Mouse (Mus musculus): Measurements from ENCODE around the gene Il23a. TPM values are rescaled to one million over a fixed set of nuclear protein-coding genes. Genes with fewer than 3 reads are reported as not detected.
A peak's percentile ranks its signal among the peaks of the same experiment; 100 is the strongest.
"Not testable (repeated sequence)": the region's sequence is repeated elsewhere in the genome, so short reads cannot be mapped to it uniquely, and the experiment has no call there.

Il23a gene
- polyA plus RNA-seq, 1 experiment from 2014 or later, result not detected

GRCm38 (mm10) chr10:128275374-128275773, 23.2 kb downstream of the Il23a start:
- WGBS, result 100% methylated on average over 1 of the region's 1 CpGs
- H3K27ac ChIP-seq (replicated peaks); H3K9ac ChIP-seq (replicated peaks); H3K4me1 ChIP-seq; H3K27me3 ChIP-seq; H3K4me2 ChIP-seq (replicated peaks); ATAC-seq (replicated peaks); H3K4me3 ChIP-seq; H3K9me3 ChIP-seq: not testable (repeated sequence)
- peaks cover 15% of the 10 kb centered on the region for H3K36me3 ChIP-seq

- not testable (repeated sequence) for H3K27ac ChIP-seq (replicated peaks); H3K4me2 ChIP-seq (replicated peaks); ATAC-seq (replicated peaks); H3K36me3 ChIP-seq; H3K9ac ChIP-seq (replicated peaks); H3K9me3 ChIP-seq; H3K27me3 ChIP-seq; H3K4me3 ChIP-seq
- peaks cover 11% of the 10 kb centered on the region for H3K4me1 ChIP-seq
- 87% methylated on average over 7 of the region's 7 CpGs for WGBS
These were observed 25.6 kb downstream of the Il23a start for GRCm38 (mm10) chr10:128272819-128273439.

DNA sequence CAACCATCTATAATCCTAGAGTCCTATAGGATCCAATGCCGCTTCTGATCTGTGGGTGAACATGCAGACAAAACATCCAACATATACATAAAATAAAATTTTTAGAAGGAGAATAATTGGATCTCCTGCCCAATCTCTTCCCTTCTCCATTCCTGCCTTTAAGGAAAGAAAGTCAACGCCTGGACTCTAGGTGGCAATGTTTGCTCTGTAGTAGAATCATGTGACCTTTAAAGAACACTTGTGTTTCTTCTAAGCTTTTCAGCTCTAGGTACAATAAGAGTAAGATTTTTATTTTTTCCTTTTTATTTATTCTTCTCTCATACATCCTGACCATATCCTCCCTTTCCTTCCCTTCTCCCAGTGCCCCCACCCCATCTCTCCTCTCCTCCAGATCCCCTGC, 26.7 kb downstream of the Il23a start:
- no peak overlapping the region for H3K9ac ChIP-seq (replicated peaks)
- no peak for ATAC-seq (replicated peaks)
- WGBS, result 77% methylated on average over 2 of the region's 2 CpGs
- no peak overlapping the region for H3K27ac ChIP-seq (replicated peaks)
- no peak overlapping the region for H3K4me3 ChIP-seq
- peaks cover 11% of the 10 kb centered on the region for H3K4me1 ChIP-seq
- peaks cover under 1% of the 10 kb centered on the region; the same call in 1 of the 2 replicates for H3K36me3 ChIP-seq
- H3K27me3 ChIP-seq, result no peaks in the 10 kb centered on the region
- no peaks in the 10 kb centered on the region for H3K9me3 ChIP-seq
- H3K4me2 ChIP-seq (replicated peaks), result no peak overlapping the region

DNA sequence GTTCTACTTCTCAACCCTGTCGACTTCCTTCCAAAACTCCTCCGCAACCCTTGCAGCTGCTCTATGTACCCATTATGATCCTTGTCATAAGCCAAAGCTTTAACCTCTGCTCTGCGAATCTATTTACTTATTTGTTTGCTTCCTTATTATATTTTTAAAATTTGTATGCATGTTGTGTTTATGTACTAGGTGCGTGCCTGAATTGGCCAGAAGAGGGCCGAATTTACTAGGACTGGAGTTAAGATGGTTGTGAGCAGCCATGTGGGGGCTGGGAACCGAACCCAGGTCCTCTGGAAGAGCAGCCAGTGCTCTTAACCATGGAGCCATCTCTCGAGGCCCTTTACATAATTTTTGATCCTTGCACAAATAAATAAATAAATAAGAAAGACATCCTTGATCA, 27.7 kb downstream of the Il23a start:
- Histone ChIP-seq H3K4me1 (peaks cover 11% of the 10 kb centered on the region), H3K36me3 (no peaks in the 10 kb centered on the region), H3K9ac (replicated peaks) (peak overlapping the region; percentile 83), H3K4me2 (replicated peaks) (peak overlapping the region; percentile 52), H3K9me3 (no peaks in the 10 kb centered on the region), H3K27me3 (no peaks in the 10 kb centered on the region), H3K27ac (replicated peaks) (peak overlapping the region; percentile 82), H3K4me3 (peak overlapping the region; percentile 87)
- WGBS, result 44% methylated on average over 7 of the region's 7 CpGs
- no peak for ATAC-seq (replicated peaks)

DNA sequence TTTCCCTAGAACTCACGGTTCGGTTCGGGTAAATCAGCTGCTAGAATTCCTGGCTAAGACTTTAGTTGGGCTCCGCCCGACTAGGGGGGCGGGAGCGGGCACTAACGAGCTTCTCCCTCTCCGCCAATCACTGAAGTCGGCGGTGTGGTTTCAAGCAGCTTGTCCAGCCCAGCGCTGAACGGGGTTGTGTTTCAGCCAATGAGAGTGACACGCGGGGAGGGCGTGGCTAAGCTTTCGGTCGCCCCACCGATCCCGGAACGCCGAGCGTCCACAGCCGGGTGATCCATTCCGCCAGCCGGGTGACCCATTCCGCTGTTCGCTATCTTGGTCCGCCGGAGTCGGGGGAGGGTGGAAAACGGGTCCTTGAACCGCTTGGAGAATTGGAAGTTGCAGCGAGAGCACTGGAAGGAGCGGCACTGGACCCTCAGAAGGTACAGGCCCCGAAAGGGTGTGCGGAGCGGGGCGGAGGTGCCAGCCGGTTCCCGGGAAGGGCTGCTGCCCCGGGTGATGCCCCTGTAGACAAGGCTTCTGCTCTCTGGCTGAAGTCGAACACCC, 28.2 kb downstream of the Il23a start, which contains the start of gene Stat2:
Stat2 (plus strand) TSS at position 273 of the 555 bp plus-strand sequence.
- peaks cover 11% of the 10 kb centered on the region for H3K4me1 ChIP-seq
- H3K36me3 ChIP-seq, result no peaks in the 10 kb centered on the region
- H3K4me2 ChIP-seq (replicated peaks), result peak within 1 kb of the TSS; percentile 52
- peak within 1 kb of the TSS; percentile 87 for H3K4me3 ChIP-seq
- H3K9ac ChIP-seq (replicated peaks), result peak within 1 kb of the TSS; percentile 83
- no peaks in the 10 kb centered on the region for H3K9me3 ChIP-seq
- ATAC-seq (replicated peaks), result peak; percentile 100
- under 1% methylated on average over 43 of the region's 43 CpGs for WGBS
- peak within 1 kb of the TSS; percentile 82 for H3K27ac ChIP-seq (replicated peaks)
- no peaks in the 10 kb centered on the region for H3K27me3 ChIP-seq

GRCm38 (mm10) chr10:128269206-128269910, 29.2 kb downstream of the Il23a start:
- peaks cover 11% of the 10 kb centered on the region for H3K4me1 ChIP-seq
- H3K4me3 ChIP-seq, result peak overlapping the region; percentile 87; the same call in 1 of the 2 replicates
- H3K9me3 ChIP-seq, result no peaks in the 10 kb centered on the region
- H3K36me3 ChIP-seq, result no peaks in the 10 kb centered on the region
- H3K27ac ChIP-seq (replicated peaks), result no peak overlapping the region
- H3K4me2 ChIP-seq (replicated peaks), result peak overlapping the region; percentile 52; the same call in 1 of the 2 replicates
- 91% methylated on average over 16 of the region's 16 CpGs for WGBS
- no peak overlapping the region for H3K9ac ChIP-seq (replicated peaks)
- no peak for ATAC-seq (replicated peaks)
- H3K27me3 ChIP-seq, result no peaks in the 10 kb centered on the region

DNA sequence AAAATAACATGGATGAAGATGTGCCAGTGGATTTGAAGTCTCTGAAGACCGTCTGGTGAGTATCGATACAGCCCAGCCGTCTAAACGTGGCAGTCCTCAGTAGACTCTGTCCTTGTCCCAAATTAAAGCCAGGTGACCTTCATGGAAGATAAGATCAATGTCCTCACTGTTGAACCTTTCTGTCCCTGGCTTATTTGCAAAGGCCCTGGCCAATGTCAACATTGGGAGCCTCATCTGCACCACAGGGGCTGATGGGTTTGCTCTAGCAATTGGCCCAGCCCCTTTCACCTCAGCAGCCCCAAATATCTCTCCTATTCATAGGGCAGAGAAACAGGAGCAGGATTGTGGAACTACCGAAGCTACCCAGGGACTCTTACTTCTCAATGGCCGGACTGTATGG, 30.2 kb downstream of the Il23a start, which contains the start of gene Apof:
Apof (plus strand) TSS at position 301 of the 400 bp plus-strand sequence.
- Histone ChIP-seq H3K9me3 (no peaks in the 10 kb centered on the region), H3K27ac (replicated peaks) (no peak within 1 kb of the TSS), H3K9ac (replicated peaks) (no peak within 1 kb of the TSS), H3K36me3 (no peaks in the 10 kb centered on the region), H3K4me1 (peaks cover 11% of the 10 kb centered on the region), H3K4me2 (replicated peaks) (no peak within 1 kb of the TSS), H3K27me3 (no peaks in the 10 kb centered on the region), H3K4me3 (no peak within 1 kb of the TSS)
- ATAC-seq (replicated peaks), result no peak
- WGBS, result 86% methylated on average over 6 of the region's 6 CpGs

DNA sequence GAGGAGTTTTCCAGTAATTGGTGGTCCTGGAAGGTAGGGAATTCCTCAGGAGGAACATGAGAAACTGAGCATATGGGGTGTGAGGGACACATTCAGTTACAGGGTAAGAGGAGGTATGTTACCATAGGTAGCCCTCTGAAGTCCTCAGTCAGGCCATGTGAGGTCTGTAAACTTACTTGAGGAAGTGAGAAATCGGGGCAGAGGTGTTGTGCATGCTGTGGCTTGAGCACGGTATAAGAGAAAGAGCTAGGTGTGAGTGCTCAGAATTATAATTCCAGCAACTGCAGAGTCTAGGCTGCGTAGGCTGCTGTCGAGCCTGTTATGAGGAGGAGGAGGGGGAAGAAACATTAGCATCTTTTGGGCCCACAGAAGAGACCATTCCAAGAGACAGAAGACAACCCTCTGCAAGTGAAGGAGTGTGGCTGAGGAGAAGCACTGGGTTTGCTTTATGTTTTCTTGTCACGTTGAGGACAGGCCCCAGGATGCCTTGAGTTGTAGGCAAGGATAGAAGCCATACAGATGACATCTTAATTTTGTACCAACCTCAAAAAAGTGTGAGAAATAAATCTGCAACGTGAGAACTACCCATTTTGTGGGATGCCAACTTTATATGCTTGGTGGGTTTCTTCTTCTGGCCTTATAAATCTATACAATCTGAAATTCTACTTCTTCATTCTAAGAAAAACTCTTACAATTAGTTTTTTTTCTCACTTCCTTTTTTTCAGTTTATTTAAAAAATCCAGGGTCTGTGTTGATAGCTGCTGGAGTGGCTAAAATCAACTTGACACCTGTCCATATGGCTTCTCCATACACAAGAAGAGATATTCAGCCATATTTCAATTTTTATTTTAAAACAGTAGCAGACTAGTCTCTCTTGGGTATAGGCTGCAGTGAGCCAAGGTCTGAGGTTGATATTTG, 34.9 kb downstream of the Il23a start:
- Histone ChIP-seq H3K27ac (replicated peaks) (no peak overlapping the region), H3K9ac (replicated peaks) (no peak overlapping the region), H3K36me3 (no peaks in the 10 kb centered on the region), H3K4me1 (no peaks in the 10 kb centered on the region), H3K27me3 (no peaks in the 10 kb centered on the region), H3K4me3 (no peak overlapping the region), H3K9me3 (no peaks in the 10 kb centered on the region), H3K4me2 (replicated peaks) (no peak overlapping the region)
- ATAC-seq (replicated peaks), result no peak
- 75% methylated on average over 6 of the region's 6 CpGs for WGBS

DNA sequence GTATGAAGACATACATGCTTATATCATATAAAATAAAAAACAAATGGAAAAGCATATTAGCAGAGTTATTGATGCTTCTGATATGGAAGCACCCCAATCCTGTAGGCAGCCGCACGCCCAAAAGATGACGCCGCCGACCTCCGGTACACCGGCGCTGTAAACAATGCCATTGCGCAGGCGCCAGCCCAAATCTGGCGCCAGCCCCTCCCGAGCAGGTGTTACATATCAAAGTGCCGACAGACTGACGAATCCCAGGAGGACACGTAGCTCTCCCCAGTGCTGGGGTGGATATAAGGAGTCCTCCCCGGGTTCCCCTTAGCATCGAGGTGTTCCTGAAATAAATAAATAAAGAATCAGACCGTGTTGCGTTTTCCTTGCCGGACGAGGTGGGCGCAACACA, 36.3 kb downstream of the Il23a start:
- Histone ChIP-seq H3K4me3 (no peak overlapping the region), H3K36me3 (no peaks in the 10 kb centered on the region), H3K4me2 (replicated peaks) (no peak overlapping the region), H3K27ac (replicated peaks) (no peak overlapping the region), H3K4me1 (no peaks in the 10 kb centered on the region), H3K9me3 (no peaks in the 10 kb centered on the region), H3K27me3 (no peaks in the 10 kb centered on the region), H3K9ac (replicated peaks) (no peak overlapping the region)
- no peak for ATAC-seq (replicated peaks)
- 83% methylated on average over 22 of the region's 22 CpGs for WGBS

GRCm38 (mm10) chr10:128260376-128260775, 38.2 kb downstream of the Il23a start:
- not testable (repeated sequence) for H3K27me3 ChIP-seq; H3K4me1 ChIP-seq; H3K9me3 ChIP-seq; H3K4me2 ChIP-seq (replicated peaks); H3K4me3 ChIP-seq; ATAC-seq (replicated peaks); H3K27ac ChIP-seq (replicated peaks); H3K36me3 ChIP-seq; H3K9ac ChIP-seq (replicated peaks)
- WGBS, result 94% methylated on average over 7 of the region's 7 CpGs

GRCm38 (mm10) chr10:128259946-128260345, 38.6 kb downstream of the Il23a start:
- Histone ChIP-seq H3K27me3 (no peaks in the 10 kb centered on the region), H3K9ac (replicated peaks) (no peak overlapping the region), H3K36me3 (no peaks in the 10 kb centered on the region), H3K4me1 (no peaks in the 10 kb centered on the region), H3K27ac (replicated peaks) (no peak overlapping the region), H3K4me3 (no peak overlapping the region), H3K4me2 (replicated peaks) (no peak overlapping the region), H3K9me3 (no peaks in the 10 kb centered on the region)
- no peak for ATAC-seq (replicated peaks)
- WGBS, result 93% methylated on average over 5 of the region's 5 CpGs
